Comparison of ENCODE assay signal across 15 mouse cellular contexts in the genomic region with DNA sequence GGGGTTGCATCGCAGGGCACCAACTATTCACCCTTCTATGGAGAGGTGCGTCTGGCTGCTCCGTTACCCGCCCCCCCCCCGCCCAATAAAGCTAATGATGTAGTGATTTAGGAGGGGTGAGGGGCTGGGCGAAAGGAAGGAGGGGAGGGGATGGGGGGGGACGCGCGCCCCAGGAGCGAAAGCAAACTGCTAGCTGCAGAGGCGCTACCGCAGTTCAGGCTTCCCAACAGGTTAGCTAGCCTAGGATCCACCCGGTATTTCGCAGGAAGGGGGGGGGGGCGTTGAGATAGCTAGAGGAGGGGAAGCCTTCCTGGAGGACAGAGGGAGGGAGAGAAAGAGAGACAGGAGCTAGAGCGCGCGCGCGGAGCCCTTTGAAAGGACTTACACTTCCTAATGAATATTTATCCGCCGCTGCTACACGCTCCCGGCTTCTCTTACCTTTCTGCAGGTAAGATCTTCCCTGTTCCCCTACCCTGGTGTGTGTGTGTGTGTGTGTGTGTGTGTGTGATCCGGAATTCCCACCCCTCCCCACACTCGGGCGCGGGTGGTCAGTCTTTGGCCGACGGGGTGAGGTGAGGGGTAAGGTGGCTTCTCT. TPM values are rescaled to one million over a fixed set of nuclear protein-coding genes. Genes with fewer than 3 reads are reported as not detected.
DNase-seq lines count a peak whose midpoint lies in the region; ATAC-seq and TF ChIP-seq lines count a peak whose summit lies in the region.
"Had no signal": no experiment of that assay in that cellular context is flagged by ENCODE, and none has a peak within 500 bp of the region (broad histone marks: within the 10 kb centered on the region; RNA-seq: fewer than 3 reads in every experiment).

A gene (plus strand): TSS at position 343 of the 595 bp plus-strand sequence.

- no peak for ATAC-seq in intestine, embryonic 14.5 days (replicated peaks; ENCODE audit: low FRiP score, low TSS enrichment, low read depth)
- ATAC-seq in intestine, embryonic 15.5 days: no peak
- no peak for ATAC-seq in embryonic facial prominence, embryonic 14.5 days (ENCODE audit: low read depth)
- no peak for ATAC-seq in limb, embryonic 12.5 days (ENCODE audit: insufficient number of reproducible peaks, insufficient read depth, low FRiP score, low TSS enrichment, low read depth)
- no peak for ATAC-seq in frontal cortex, adult (ENCODE audit: low TSS enrichment)
- ATAC-seq: lung, postnatal 0 days; Patski had no signal

- H3K36me3 ChIP-seq in intestine, embryonic 14.5 days (ENCODE audit: control insufficient read depth, insufficient read depth, low read length): no peaks in the 10 kb centered on the region
- H3K36me3 ChIP-seq in intestine, embryonic 15.5 days: no peaks in the 10 kb centered on the region
- H3K36me3 ChIP-seq in embryonic facial prominence, embryonic 14.5 days (ENCODE audit: control insufficient read depth, insufficient read depth, low read length): no peaks in the 10 kb centered on the region
- H3K36me3 ChIP-seq in limb, embryonic 12.5 days: no peaks in the 10 kb centered on the region
- H3K36me3 ChIP-seq in kidney, adult 2 months (ENCODE audit: control insufficient read depth, insufficient read depth, low read length): no peaks in the 10 kb centered on the region

- no peak for TF ChIP-seq CTCF in kidney, adult 2 months (conservative IDR thresholded peaks at IDR 0.05; ENCODE audit: insufficient read depth, insufficient read length, low read depth, low read length)

- peaks cover 100% of the 10 kb centered on the region for H3K27me3 ChIP-seq in intestine, embryonic 14.5 days (replicated peaks; ENCODE audit: control insufficient read depth, insufficient read depth, low read length)
- H3K27me3 ChIP-seq in intestine, embryonic 15.5 days (replicated peaks): peaks cover 99% of the 10 kb centered on the region
- peaks cover 100% of the 10 kb centered on the region for H3K27me3 ChIP-seq in embryonic facial prominence, embryonic 14.5 days (replicated peaks; ENCODE audit: control insufficient read depth, insufficient read depth, low read length)
- peaks cover 98% of the 10 kb centered on the region for H3K27me3 ChIP-seq in limb, embryonic 12.5 days
- peaks cover 4% of the 10 kb centered on the region for H3K27me3 ChIP-seq in kidney, adult 2 months (replicated peaks; ENCODE audit: control insufficient read depth, insufficient read depth, low read length)

- no peaks in the 10 kb centered on the region for H3K9me3 ChIP-seq in intestine, embryonic 14.5 days (ENCODE audit: control insufficient read depth, low read length)
- H3K9me3 ChIP-seq in intestine, embryonic 15.5 days: no peaks in the 10 kb centered on the region
- H3K9me3 ChIP-seq in embryonic facial prominence, embryonic 14.5 days (ENCODE audit: control insufficient read depth, low read length): no peaks in the 10 kb centered on the region
- no peaks in the 10 kb centered on the region for H3K9me3 ChIP-seq in limb, embryonic 12.5 days

- no peak within 1 kb of the TSS for H3K9ac ChIP-seq in intestine, embryonic 14.5 days (ENCODE audit: low read length)
- no peak within 1 kb of the TSS for H3K9ac ChIP-seq in intestine, embryonic 15.5 days
- H3K9ac ChIP-seq in embryonic facial prominence, embryonic 14.5 days (ENCODE audit: low read depth, low read length): peak within 1 kb of the TSS; percentile 53
- no peak within 1 kb of the TSS for H3K9ac ChIP-seq in limb, embryonic 12.5 days (replicated peaks)

- no peak within 1 kb of the TSS for H3K4me2 ChIP-seq in intestine, embryonic 14.5 days (ENCODE audit: low read length)
- H3K4me2 ChIP-seq in intestine, embryonic 15.5 days (replicated peaks): no peak within 1 kb of the TSS
- H3K4me2 ChIP-seq in embryonic facial prominence, embryonic 14.5 days (ENCODE audit: low read depth, low read length): peak within 1 kb of the TSS; percentile 43
- no peak within 1 kb of the TSS for H3K4me2 ChIP-seq in limb, embryonic 12.5 days

- under 1% methylated on average over 28 of the region's 30 CpGs for WGBS in intestine, embryonic 14.5 days
- WGBS in intestine, embryonic 15.5 days: under 1% methylated on average over 29 of the region's 30 CpGs
- 0% methylated on average over 16 of the region's 30 CpGs for WGBS in embryonic facial prominence, embryonic 14.5 days
- WGBS in limb, embryonic 12.5 days: 1% methylated on average over 26 of the region's 30 CpGs
- WGBS in kidney, adult 2 months: 2% methylated on average over 29 of the region's 30 CpGs

- no peak within 1 kb of the TSS for H3K4me3 ChIP-seq in intestine, embryonic 14.5 days (ENCODE audit: low read depth, low read length)
- no peak within 1 kb of the TSS for H3K4me3 ChIP-seq in intestine, embryonic 15.5 days (replicated peaks)
- H3K4me3 ChIP-seq in embryonic facial prominence, embryonic 14.5 days (ENCODE audit: low read depth, low read length): peak within 1 kb of the TSS; percentile 32
- 0 out of 2 replicates have a peak within 1 kb of the TSS, but pooled peaks have one; percentile 23 for H3K4me3 ChIP-seq in limb, embryonic 12.5 days (replicated peaks)
- no peak within 1 kb of the TSS for H3K4me3 ChIP-seq in kidney, adult 2 months (ENCODE audit: insufficient read depth, low read depth, low read length)

- H3K4me1 ChIP-seq in intestine, embryonic 14.5 days (replicated peaks; ENCODE audit: control insufficient read depth, insufficient read depth, low read length): peaks cover 6% of the 10 kb centered on the region; the same call in 1 of the 2 replicates
- peaks cover 5% of the 10 kb centered on the region; the same call in 1 of the 2 replicates for H3K4me1 ChIP-seq in intestine, embryonic 15.5 days (replicated peaks)
- H3K4me1 ChIP-seq in embryonic facial prominence, embryonic 14.5 days (ENCODE audit: control insufficient read depth, insufficient read depth, low read length): peaks cover 10% of the 10 kb centered on the region; the same call in 1 of the 2 replicates
- peaks cover 31% of the 10 kb centered on the region for H3K4me1 ChIP-seq in limb, embryonic 12.5 days (replicated peaks)
- no peaks in the 10 kb centered on the region for H3K4me1 ChIP-seq in kidney, adult 2 months (ENCODE audit: control insufficient read depth, insufficient read depth, low read length)

- no peak within 1 kb of the TSS for H3K27ac ChIP-seq in intestine, embryonic 14.5 days (ENCODE audit: low read depth)
- H3K27ac ChIP-seq in intestine, embryonic 15.5 days: no peak within 1 kb of the TSS
- no peak within 1 kb of the TSS; the same call in 1 of the 2 replicates for H3K27ac ChIP-seq in embryonic facial prominence, embryonic 14.5 days (replicated peaks; ENCODE audit: low read depth, low read length)
- no peak within 1 kb of the TSS for H3K27ac ChIP-seq in limb, embryonic 12.5 days
- no peak within 1 kb of the TSS for H3K27ac ChIP-seq in kidney, adult 2 months (ENCODE audit: insufficient read depth, low read depth, low read length)
- H3K27ac ChIP-seq: kidney, postnatal 0 days had no signal

- peak; percentile 48 for DNase-seq in intestine, embryonic 14.5 days (ENCODE audit: low spot score)
- no peak for DNase-seq in embryonic facial prominence, embryonic 14.5 days (ENCODE audit: low spot score)
- peak; percentile 77 for DNase-seq in retina, postnatal 1 day
- DNase-seq in kidney, adult 2 months: no peak
- DNase-seq in right cerebral cortex, adult 2 months (ENCODE audit: low spot score in 2 of 2): no peak
- DNase-seq: adrenal gland, postnatal 10 days; gastrocnemius, postnatal 36 days had no signal

- no peak for TF ChIP-seq POLR2A in kidney, adult 2 months (IDR thresholded peaks at IDR 0.05; ENCODE audit: low read depth, low read length)

RNA-seq across cellular contexts. Expression of the gene that starts here (rescaled TPM):
- polyA plus RNA-seq in intestine, embryonic 14.5 days (2014; fragmentation: Nextera tagmentation; extraction: Ambion mirVana): not detected in 2 replicates
- polyA plus RNA-seq in intestine, embryonic 15.5 days (2015; fragmentation: Nextera tagmentation; extraction: Ambion mirVana): not detected in 2 replicates
- 2.1 and 2.4 TPM in 2 replicates for polyA plus RNA-seq in embryonic facial prominence, embryonic 14.5 days (2014; fragmentation: Nextera tagmentation; extraction: Ambion mirVana)
- not detected in 2 replicates for polyA plus RNA-seq in limb, embryonic 12.5 days (2016; fragmentation: Nextera tagmentation; extraction: Ambion mirVana)
- not detected in 2 replicates for polyA plus RNA-seq in kidney, adult 2 months (2012; rRNA removed)
- polyA plus RNA-seq: heart, postnatal 0 days; kidney, postnatal 0 days; liver, adult 2 months; lung, postnatal 0 days had no signal

Comparison
In these comparisons a context has a peak if more than half of its experiments do, and no peak if none do; other contexts are left out.
1. Peak in DNase-seq in intestine, embryonic 14.5 days; RNA of the gene not detected or under 1 TPM.
2. H3K4me3 ChIP-seq: peak in embryonic facial prominence, embryonic 14.5 days (single experiment) and limb, embryonic 12.5 days (single experiment); none in intestine, embryonic 14.5 days (single experiment), intestine, embryonic 15.5 days (single experiment) and kidney, adult 2 months (single experiment).